Mouse (Mus musculus) stomach, embryonic 16.5 days (tissue): ENCODE data around the gene Pcsk4. TPM values are rescaled to one million over a fixed set of nuclear protein-coding genes. Genes with fewer than 3 reads are reported as not detected.
A peak's percentile ranks its signal among the peaks of the same experiment; 100 is the strongest.

Experiments
- ATAC-seq: fragments of 200-750 bp; cut with Nextera tagmentation; 2 replicates; pipeline ENCODE4 v1.8.0; 2017; ENCODE audit warnings: moderate number of reproducible peaks, moderate TSS enrichment; ENCODE audit not compliant: insufficient read depth, low FRiP score
- H3K27ac ChIP-seq: fragments of 300-500 bp; sonication (generic); 2 replicates; pipeline ENCODE4 v1.5.1; 2014; ENCODE audit warnings: low read length
- H3K27me3 ChIP-seq: fragments of 300-500 bp; sonication (generic); 2 replicates; pipeline ENCODE4 v1.6.1; 2014; ENCODE audit warnings: low read length, control low read depth, mixed read lengths; ENCODE audit not compliant: control insufficient read depth, insufficient read depth
- H3K36me3 ChIP-seq: fragments of 300-500 bp; sonication (generic); 2 replicates; pipeline ENCODE4 v1.6.1; 2014; ENCODE audit warnings: low read length; ENCODE audit not compliant: control insufficient read depth, insufficient read depth
- H3K4me1 ChIP-seq: fragments of 300-500 bp; sonication (generic); 2 replicates; pipeline ENCODE4 v1.6.1; 2014; ENCODE audit warnings: low read length, control low read depth, mixed read lengths; ENCODE audit not compliant: control insufficient read depth, insufficient read depth
- H3K4me2 ChIP-seq: fragments of 300-500 bp; sonication (generic); 2 replicates; pipeline ENCODE4 v1.6.1; 2014; ENCODE audit warnings: low read depth, low read length, mixed read lengths
- H3K4me3 ChIP-seq: fragments of 300-500 bp; sonication (generic); replicated peaks from 2 replicates; pipeline ENCODE4 v1.5.1; 2014; ENCODE audit warnings: mild to moderate bottlenecking, low read length
- H3K9ac ChIP-seq: fragments of 300-500 bp; sonication (generic); 2 replicates; pipeline ENCODE4 v1.6.1; 2014; ENCODE audit warnings: low read length
- H3K9me3 ChIP-seq: fragments of 300-500 bp; sonication (generic); replicated peaks from 2 replicates; pipeline ENCODE4 v1.6.1; 2016; ENCODE audit warnings: low read length, control low read depth; ENCODE audit not compliant: control insufficient read depth
- WGBS: fragments of 180-500 bp; shearing (Covaris S2); extraction: QIAGEN DNeasy Blood & Tissue Kit; methylation state at CpG from one replicate; pipeline ENCODE4 v1.1.7; 2014; 5-methylcytosine and 5-hydroxymethylcytosine counted together
- microRNA-seq: library from miRNA; unstranded; fragments of <30 nt; microRNA quantifications from one replicate; pipeline ENCODE4, GENCODE M21; 2016
- polyA plus RNA-seq: library from polyadenylated mRNA; unstranded; fragments of >200 nt; fragmentation: Nextera tagmentation; extraction: Ambion mirVana; gene quantifications from 2 replicates; pipeline ENCODE4 v1.2.1, GENCODE M21; 2015

Gene Pcsk4
- polyA plus RNA-seq, 1 experiment from 2014 or later, result 3.7 TPM

DNA sequence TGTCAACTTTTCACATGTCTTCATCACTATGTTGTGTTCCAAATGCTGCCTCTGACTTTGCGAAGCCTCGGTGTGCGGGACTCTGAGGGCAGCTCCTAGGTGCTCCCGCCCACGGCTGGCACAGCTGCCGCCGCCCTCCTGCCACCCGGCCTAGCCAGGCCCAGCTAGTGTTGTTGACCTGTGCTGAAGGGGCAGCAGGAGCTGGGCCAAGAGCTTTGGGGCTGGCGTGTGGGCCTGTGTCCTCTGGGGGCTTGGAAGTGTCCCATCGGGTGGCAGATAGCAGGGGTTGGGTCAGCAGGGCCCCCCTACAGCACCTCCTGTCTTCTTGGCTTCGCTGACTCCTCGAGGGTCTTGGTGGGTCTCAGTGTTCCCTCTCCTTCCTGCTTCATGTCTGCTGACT, 50.0 kb downstream of the Pcsk4 start:
- Histone ChIP-seq H3K36me3 (peaks cover 34% of the 10 kb centered on the region), H3K4me3 (no peak overlapping the region), H3K27me3 (no peaks in the 10 kb centered on the region), H3K4me2 (no peak overlapping the region), H3K27ac (no peak overlapping the region), H3K9me3 (no peaks in the 10 kb centered on the region), H3K9ac (no peak overlapping the region), H3K4me1 (0 out of 2 replicates have a peak, but pooled peaks cover 8% of the 10 kb centered on the region)
- no peak for ATAC-seq
- WGBS, result 91% methylated on average over 12 of the region's 12 CpGs

DNA sequence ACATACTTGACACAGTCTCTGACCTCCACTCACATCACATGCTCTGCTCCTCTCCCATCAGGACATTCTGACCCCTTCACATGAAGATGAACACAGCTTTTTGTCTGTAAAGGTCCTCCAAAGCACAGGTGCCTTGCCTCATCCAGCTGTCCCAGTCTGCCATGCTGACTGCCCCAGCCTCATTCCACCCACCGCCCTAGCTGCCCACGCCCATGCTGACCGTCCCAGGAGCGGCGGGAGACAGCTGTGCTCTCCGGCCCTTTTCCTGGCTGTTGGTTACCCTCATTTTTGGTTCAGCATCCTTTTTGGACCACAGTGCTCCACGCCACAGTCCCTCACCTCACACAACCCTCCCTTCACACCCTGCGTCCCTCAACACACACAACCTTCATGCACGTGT, 50.9 kb downstream of the Pcsk4 start:
- Histone ChIP-seq H3K4me3 (no peak overlapping the region), H3K4me2 (no peak overlapping the region), H3K36me3 (peaks cover 29% of the 10 kb centered on the region), H3K4me1 (0 out of 2 replicates have a peak, but pooled peaks cover 3% of the 10 kb centered on the region), H3K9me3 (no peaks in the 10 kb centered on the region), H3K27me3 (no peaks in the 10 kb centered on the region), H3K27ac (no peak overlapping the region), H3K9ac (no peak overlapping the region)
- no peak for ATAC-seq
- 86% methylated on average over 9 of the region's 9 CpGs for WGBS

DNA sequence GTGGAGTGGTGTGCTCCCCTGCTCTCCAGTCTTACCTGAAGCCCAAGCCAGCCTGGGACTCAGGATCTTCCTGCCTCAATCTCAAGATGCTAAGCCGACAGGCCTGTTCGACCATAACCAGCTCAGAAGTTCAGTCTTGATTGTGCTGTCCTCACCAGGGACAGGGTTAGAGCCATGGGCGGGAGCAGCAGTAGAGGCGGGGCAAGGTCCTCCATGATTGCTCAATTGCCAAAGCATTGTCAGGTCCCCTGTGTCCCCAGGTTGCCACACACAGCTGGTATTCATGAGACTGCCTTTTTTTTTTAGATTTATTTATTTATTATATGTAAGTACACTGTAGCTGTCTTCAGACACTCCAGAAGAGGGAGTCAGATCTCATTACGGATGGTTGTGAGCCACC, 53.1 kb downstream of the Pcsk4 start:
- Histone ChIP-seq H3K4me1 (peaks cover 3% of the 10 kb centered on the region), H3K4me2 (no peak overlapping the region), H3K27ac (no peak overlapping the region; the same call in 1 of the 2 replicates), H3K36me3 (peaks cover 23% of the 10 kb centered on the region), H3K4me3 (no peak overlapping the region), H3K9ac (no peak overlapping the region), H3K27me3 (no peaks in the 10 kb centered on the region), H3K9me3 (no peaks in the 10 kb centered on the region)
- ATAC-seq, result no peak
- 83% methylated on average over 5 of the region's 5 CpGs for WGBS

DNA sequence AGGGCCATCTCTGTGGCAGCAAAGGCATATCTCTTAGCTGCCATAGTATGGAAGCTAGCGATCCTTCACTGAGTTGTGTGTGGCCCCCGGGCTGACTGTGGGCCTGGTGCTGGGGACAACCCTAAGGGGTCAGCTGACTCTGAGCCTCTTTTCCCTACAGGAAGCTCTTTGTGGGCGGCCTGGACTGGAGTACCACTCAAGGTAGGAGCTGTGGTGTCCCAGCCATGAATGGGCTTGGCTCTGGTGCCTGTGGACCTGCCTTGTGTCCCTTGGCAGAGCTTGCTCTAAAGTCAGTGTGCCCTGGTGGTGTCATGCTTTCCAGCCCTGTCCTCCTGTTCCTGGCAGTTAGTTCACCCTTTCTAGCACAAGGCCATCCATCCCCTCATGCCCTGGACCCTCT, 55.5 kb downstream of the Pcsk4 start:
- no peak for ATAC-seq
- Histone ChIP-seq H3K27ac (no peak overlapping the region), H3K9me3 (no peaks in the 10 kb centered on the region), H3K4me3 (no peak overlapping the region), H3K27me3 (no peaks in the 10 kb centered on the region), H3K4me2 (no peak overlapping the region), H3K9ac (no peak overlapping the region), H3K4me1 (peaks cover 10% of the 10 kb centered on the region), H3K36me3 (peaks cover 20% of the 10 kb centered on the region)
- WGBS, result 89% methylated on average over 3 of the region's 3 CpGs

DNA sequence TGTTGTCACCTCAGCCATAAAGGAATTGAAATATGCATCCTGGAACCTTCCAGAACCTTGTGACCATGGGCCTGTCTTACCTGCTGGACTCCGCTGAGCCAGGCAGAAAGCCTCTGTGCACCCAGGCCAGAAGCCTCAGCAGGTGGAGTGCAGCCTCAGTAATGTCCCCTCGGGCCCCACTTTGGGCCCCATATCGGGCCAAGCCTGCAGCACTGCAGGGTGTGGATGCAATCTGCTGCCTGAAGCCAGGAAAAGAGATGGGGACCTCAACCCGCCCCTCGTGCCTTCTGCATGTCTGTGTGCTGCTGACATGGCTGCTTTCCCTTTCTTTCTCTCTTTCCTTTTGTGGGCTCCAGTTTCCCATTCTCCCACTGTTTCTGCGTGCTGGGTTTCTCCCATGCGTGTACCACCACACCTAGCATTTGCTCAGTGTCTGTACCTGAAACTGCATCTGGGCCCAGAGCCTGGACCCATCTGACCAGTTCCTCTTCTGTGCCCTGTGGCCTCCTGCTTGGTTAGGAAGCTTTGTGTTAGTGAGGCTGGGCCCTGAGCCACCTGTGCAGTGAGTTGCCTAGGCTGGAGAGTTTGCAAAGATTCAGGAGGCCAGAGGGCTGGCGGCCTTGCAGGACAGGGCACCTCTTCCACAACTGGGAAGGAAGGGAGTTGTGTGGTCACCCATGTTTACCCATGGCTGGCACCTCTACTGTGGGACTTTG, 57.3 kb downstream of the Pcsk4 start:
- Histone ChIP-seq H3K9ac (no peak overlapping the region), H3K4me3 (no peak overlapping the region), H3K4me2 (no peak overlapping the region), H3K27ac (peak overlapping the region; percentile 38), H3K36me3 (peaks cover 6% of the 10 kb centered on the region), H3K27me3 (no peaks in the 10 kb centered on the region), H3K9me3 (no peaks in the 10 kb centered on the region), H3K4me1 (peaks cover 23% of the 10 kb centered on the region)
- WGBS, result 81% methylated on average over 8 of the region's 8 CpGs
- ATAC-seq, result no peak

Small RNAs within 50 kb of the gene (microRNA-seq; reads per million reads assigned to microRNA genes)
- 1.2 reads per million for gene Mir6911

Other genes starting within 250 kb of the Pcsk4 start
- 17.2 and 19.0 TPM in 2 replicates for gene Sbno2, start 223.9 kb downstream of the Pcsk4 start, polyA plus RNA-seq
- gene Stk11, start 213.7 kb downstream of the Pcsk4 start, polyA plus RNA-seq, result 14.5 and 14.8 TPM in 2 replicates
- gene Atp5d, start 190.9 kb downstream of the Pcsk4 start, polyA plus RNA-seq, result 536 and 594 TPM in 2 replicates
- gene Cbarp, start 188.7 kb downstream of the Pcsk4 start, polyA plus RNA-seq, result 3.1 and 3.9 TPM in 2 replicates
- 7.8 and 9.8 TPM in 2 replicates for gene Midn, start 181.2 kb downstream of the Pcsk4 start, polyA plus RNA-seq
- gene Cirbp, start 163.5 kb downstream of the Pcsk4 start, polyA plus RNA-seq, result 69.8 and 80.8 TPM in 2 replicates
- 16.4 and 16.6 TPM in 2 replicates for gene 1600002K03Rik, start 156.6 kb downstream of the Pcsk4 start, polyA plus RNA-seq
- 9.3 and 10.5 TPM in 2 replicates for gene Efna2, start 150.0 kb downstream of the Pcsk4 start, polyA plus RNA-seq
- 50.8 and 51.6 TPM in 2 replicates for gene Mum1, start 103.1 kb downstream of the Pcsk4 start, polyA plus RNA-seq
- gene Ndufs7, start 80.4 kb downstream of the Pcsk4 start, polyA plus RNA-seq, result 340 and 344 TPM in 2 replicates
- 92.0 and 115 TPM in 2 replicates for gene Gamt, start 68.5 kb downstream of the Pcsk4 start, polyA plus RNA-seq
- gene Dazap1, start 68.0 kb downstream of the Pcsk4 start, polyA plus RNA-seq, result 35.8 and 43.9 TPM in 2 replicates
- gene Rps15, start 37.0 kb downstream of the Pcsk4 start, polyA plus RNA-seq, result 807 and 821 TPM in 2 replicates
- 3.3 and 4.3 TPM in 2 replicates for gene Apc2, start 33.5 kb downstream of the Pcsk4 start, polyA plus RNA-seq
- 46.6 and 48.1 TPM in 2 replicates for gene 2310011J03Rik, start 9.0 kb downstream of the Pcsk4 start, polyA plus RNA-seq
- 45.2 and 51.1 TPM in 2 replicates for gene Reep6, start 455 bp upstream of the Pcsk4 start, polyA plus RNA-seq
- 22.0 and 24.0 TPM in 2 replicates for gene Adamtsl5, start 18.9 kb upstream of the Pcsk4 start, polyA plus RNA-seq
- gene Plk5, start 27.0 kb upstream of the Pcsk4 start, polyA plus RNA-seq, result 0.14 and 0.61 TPM in 2 replicates
- gene Mex3d, start 58.2 kb upstream of the Pcsk4 start, polyA plus RNA-seq, result 3.0 and 4.1 TPM in 2 replicates
- 131 and 139 TPM in 2 replicates for gene Mbd3, start 70.1 kb upstream of the Pcsk4 start, polyA plus RNA-seq
- 669 and 707 TPM in 2 replicates for gene Uqcr11, start 77.3 kb upstream of the Pcsk4 start, polyA plus RNA-seq
- gene Tcf3, start 104.1 kb upstream of the Pcsk4 start, polyA plus RNA-seq, result 46.1 and 57.9 TPM in 2 replicates
- gene Onecut3, start 165.3 kb upstream of the Pcsk4 start, polyA plus RNA-seq, result 0.06 and 0.08 TPM in 2 replicates
- 0.12 and 0.21 TPM in 2 replicates for gene Atp8b3, start 209.6 kb upstream of the Pcsk4 start, polyA plus RNA-seq
- 16.7 TPM in 2 replicates for gene Rexo1, start 232.1 kb upstream of the Pcsk4 start, polyA plus RNA-seq
- gene Klf16, start 247.8 kb upstream of the Pcsk4 start, polyA plus RNA-seq, result 8.4 and 8.7 TPM in 2 replicates